Mouse (Mus musculus) limb, embryonic 14.5 days (tissue): ENCODE measurements around the gene Gm21904. TPM values are rescaled to one million over a fixed set of nuclear protein-coding genes. Genes with fewer than 3 reads are reported as not detected.
"Not testable (repeated sequence)": the region's sequence is repeated elsewhere in the genome, so short reads cannot be mapped to it uniquely, and the experiment has no call there.

Experiments
- ATAC-seq: fragments of 200-750 bp; cut with Nextera tagmentation; 2 replicates; pipeline ENCODE4 v1.8.0; 2017; ENCODE audit warnings: low read depth, moderate number of reproducible peaks, moderate TSS enrichment; ENCODE audit not compliant: low FRiP score
- DNase-seq: peaks from one replicate; pipeline ENCODE4 v3.0.0-alpha.2; 2015; ENCODE audit warnings: low spot score
- H3K27ac ChIP-seq: fragments of 300-500 bp; sonication (generic); replicated peaks from 2 replicates; pipeline ENCODE4 v1.5.1; 2014; ENCODE audit warnings: low read depth, mild to moderate bottlenecking, low read length, moderate library complexity, mixed read lengths
- H3K27me3 ChIP-seq: fragments of 300-500 bp; sonication (generic); 2 replicates; pipeline ENCODE4 v1.6.1; 2014; ENCODE audit warnings: low read length, mixed read lengths; ENCODE audit not compliant: control insufficient read depth, insufficient read depth
- H3K36me3 ChIP-seq: fragments of 300-500 bp; sonication (generic); 2 replicates; pipeline ENCODE4 v1.6.1; 2014; ENCODE audit warnings: mild to moderate bottlenecking, low read length, moderate library complexity, mixed read lengths; ENCODE audit not compliant: control insufficient read depth, insufficient read depth
- H3K4me1 ChIP-seq: fragments of 300-500 bp; sonication (generic); 2 replicates; pipeline ENCODE4 v1.6.1; 2014; ENCODE audit warnings: antibody characterized with exemption, low read length, mixed read lengths; ENCODE audit not compliant: control insufficient read depth, insufficient read depth
- H3K4me2 ChIP-seq: fragments of 300-500 bp; sonication (generic); replicated peaks from 2 replicates; pipeline ENCODE4 v1.6.1; 2014; ENCODE audit warnings: low read depth, mild to moderate bottlenecking, low read length, moderate library complexity; ENCODE audit not compliant: severe bottlenecking
- H3K4me3 ChIP-seq: fragments of 300-500 bp; sonication (generic); replicated peaks from 2 replicates; pipeline ENCODE4 v1.5.1; 2014; ENCODE audit warnings: low read length
- H3K9ac ChIP-seq: fragments of 300-500 bp; sonication (generic); 2 replicates; pipeline ENCODE4 v1.6.1; 2014; ENCODE audit warnings: mild to moderate bottlenecking, low read depth, low read length, moderate library complexity; ENCODE audit not compliant: severe bottlenecking
- H3K9me3 ChIP-seq: fragments of 300-500 bp; sonication (generic); 2 replicates; pipeline ENCODE4 v1.6.1; 2016; ENCODE audit warnings: low read length; ENCODE audit not compliant: control insufficient read depth
- WGBS: fragments of 180-500 bp; shearing (Covaris S2); extraction: QIAGEN DNeasy Blood & Tissue Kit; methylation state at CpG from one replicate; pipeline ENCODE4 v1.1.7; 2014; 5-methylcytosine and 5-hydroxymethylcytosine counted together
- polyA plus RNA-seq, 2 experiments: library from polyadenylated mRNA; depleted of rRNA in 1 of 2; stranded (reverse) in 1 of 2; unstranded in 1 of 2; fragments of >200 nt; fragmentation: Nextera tagmentation in 1 of 2; extraction: Ambion mirVana in 1 of 2; gene quantifications; 2 replicates each; pipeline versions ENCODE4 v1.2.1 to v1.2.3; 2012 to 2014

The Gm21904 gene
- polyA plus RNA-seq (2012; rRNA removed) (not detected in 2 replicates), polyA plus RNA-seq (2014; fragmentation: Nextera tagmentation; extraction: Ambion mirVana) (not detected in 2 replicates)

DNA sequence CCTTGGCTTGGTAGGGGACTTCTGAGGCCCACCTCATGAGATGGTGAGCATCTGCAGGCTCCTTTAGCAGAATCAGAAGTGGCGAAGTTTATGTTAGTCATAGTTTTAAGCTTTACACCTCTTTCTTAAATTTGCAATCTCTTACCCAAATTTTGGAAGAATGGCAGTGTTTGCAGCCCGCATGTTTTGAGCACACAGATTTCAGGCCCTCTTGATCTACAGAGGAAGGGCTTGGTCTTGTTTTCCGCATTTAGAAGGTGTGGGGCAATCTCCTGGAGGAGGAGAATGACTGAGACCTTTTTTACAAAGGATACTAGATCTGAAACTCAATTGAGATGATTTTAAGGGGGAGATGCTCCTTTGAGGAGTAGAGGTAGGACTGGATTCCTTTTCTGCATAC, at the start of gene Gm21904:
Gm21904 (minus strand) TSS at position 101 of the 400 bp plus-strand sequence.
- H3K27me3 ChIP-seq, H3K4me1 ChIP-seq, H3K9ac ChIP-seq, H3K36me3 ChIP-seq, H3K4me2 ChIP-seq, DNase-seq, H3K27ac ChIP-seq, H3K9me3 ChIP-seq, ATAC-seq, H3K4me3 ChIP-seq: not testable (repeated sequence)
- no CpG with 5 or more reads among the region's 3 CpGs for WGBS

DNA sequence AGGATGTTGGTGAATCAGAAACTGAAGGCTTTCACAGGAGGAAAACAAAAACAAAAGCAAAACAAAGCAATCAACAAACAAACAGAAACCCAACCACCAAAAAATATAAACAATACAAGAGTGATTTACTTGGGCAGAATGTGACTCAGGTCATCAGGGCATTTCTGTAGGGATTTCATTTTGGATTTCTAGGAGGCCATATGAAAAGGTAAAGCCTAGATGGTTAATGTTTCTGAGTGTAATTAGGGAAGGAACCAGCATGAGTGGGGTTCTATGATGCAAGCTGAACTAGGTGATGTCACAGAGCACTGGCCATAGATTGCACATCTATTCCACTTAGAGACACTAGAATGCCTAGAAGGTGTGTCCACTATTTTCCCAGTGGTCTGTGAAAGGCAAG, 28.4 kb upstream of the Gm21904 start, which contains the start of the genes Gm20772 and Gm20831:
Gm20772 (plus strand) TSS at position 301 of the 400 bp plus-strand sequence.
Gm20831 (plus strand) TSS at position 301 of the 400 bp plus-strand sequence.
- H3K4me2 ChIP-seq, H3K4me3 ChIP-seq, DNase-seq, H3K36me3 ChIP-seq, H3K4me1 ChIP-seq, H3K27me3 ChIP-seq, H3K9me3 ChIP-seq, H3K27ac ChIP-seq, ATAC-seq, H3K9ac ChIP-seq: not testable (repeated sequence)

Other genes with a start within 250 kb of the Gm21904 start
- not detected in 2 replicates for gene Gm20772, start 28.5 kb upstream of the Gm21904 start, polyA plus RNA-seq (2012; rRNA removed)
- gene Gm20772, start 28.5 kb upstream of the Gm21904 start, polyA plus RNA-seq (2014; fragmentation: Nextera tagmentation; extraction: Ambion mirVana) = not detected in 2 replicates
- not detected in 2 replicates for gene Gm20831, start 28.5 kb upstream of the Gm21904 start, polyA plus RNA-seq (2012; rRNA removed)
- gene Gm20831, start 28.5 kb upstream of the Gm21904 start, polyA plus RNA-seq (2014; fragmentation: Nextera tagmentation; extraction: Ambion mirVana) = not detected in 2 replicates
- gene Srsy, start 91.1 kb upstream of the Gm21904 start, polyA plus RNA-seq (2012; rRNA removed) = not detected in 2 replicates
- gene Srsy, start 91.1 kb upstream of the Gm21904 start, polyA plus RNA-seq (2014; fragmentation: Nextera tagmentation; extraction: Ambion mirVana) = not detected in 2 replicates
- gene Gm21764, start 215.5 kb upstream of the Gm21904 start, polyA plus RNA-seq (2012; rRNA removed) = not detected in 2 replicates
- not detected in 2 replicates for gene Gm21764, start 215.5 kb upstream of the Gm21904 start, polyA plus RNA-seq (2014; fragmentation: Nextera tagmentation; extraction: Ambion mirVana)
- gene Ssty1, start 242.8 kb upstream of the Gm21904 start, polyA plus RNA-seq (2012; rRNA removed) = not detected in 2 replicates
- not detected in 2 replicates for gene Ssty1, start 242.8 kb upstream of the Gm21904 start, polyA plus RNA-seq (2014; fragmentation: Nextera tagmentation; extraction: Ambion mirVana)